In genomic region chr9:57655749-57656148, GRCm38 (mm10) we compare ENCODE assay signal across 8 mouse cellular contexts. TPM values are rescaled to one million over a fixed set of nuclear protein-coding genes. Genes with fewer than 3 reads are reported as not detected.
A peak's percentile ranks its signal among the peaks of the same experiment; 100 is the strongest.
DNase-seq lines count a peak whose midpoint lies in the region; ATAC-seq lines count a peak whose summit lies in the region.

No protein-coding gene starts in this region.

- ATAC-seq in megakaryocyte progenitor cell, adult 5-6 weeks (replicated peaks; ENCODE audit: poor library complexity) = peak; percentile 77

- peak; percentile 97 for DNase-seq in adipocyte (ENCODE audit: low spot score)
- DNase-seq in embryo, embryonic 10 days (ENCODE audit: low spot score) = peak; percentile 98
- DNase-seq in gastrocnemius, postnatal 10 days = peak; percentile 97
- DNase-seq in induced T-regulatory cell, adult 2 months (ENCODE audit: low read depth) = peak; percentile 98
- peak; percentile 79 to 96 for DNase-seq in left cerebral cortex, adult 8-10 months (ENCODE audit: low spot score in 2 of 2)
- peak; percentile 92 to 95 for DNase-seq in right cerebral cortex, postnatal 10 days (ENCODE audit: low spot score in 2 of 2)
- DNase-seq in urinary bladder, postnatal 14 days (ENCODE audit: low spot score) = peak; percentile 96

RNA-seq across cellular contexts. Expression of gene Csk, which starts 2.3 kb away (rescaled TPM):
- 10 to 100 TPM; 19.3 to 31.7 TPM for total RNA-seq in gastrocnemius, postnatal 10 days (2021)
- 10 to 100 TPM; 36.0 to 44.4 (median 41.6) TPM for total RNA-seq in left cerebral cortex, adult 8-10 months (2022)
- 58.6 and 71.3 TPM in 2 replicates for total RNA-seq in megakaryocyte progenitor cell, adult 5-6 weeks (2015)
- 119 and 152 TPM in 2 replicates for total RNA-seq in megakaryocyte progenitor cell, adult 5-6 weeks (2017)

RNA-seq across cellular contexts. Expression of gene Cyp1a2, which starts 27.8 kb away (rescaled TPM):
- under 1 TPM in 1 of 2 experiments, not detected in 1; 0.14 TPM for total RNA-seq in gastrocnemius, postnatal 10 days (2021)
- not detected for total RNA-seq in left cerebral cortex, adult 8-10 months (2022)
- total RNA-seq in megakaryocyte progenitor cell, adult 5-6 weeks (2015) = not detected in 2 replicates
- not detected in 2 replicates for total RNA-seq in megakaryocyte progenitor cell, adult 5-6 weeks (2017)

RNA-seq across cellular contexts. Expression of gene Cyp1a1, which starts 32.0 kb away (rescaled TPM):
- under 1 TPM; 0.09 TPM for total RNA-seq in gastrocnemius, postnatal 10 days (2021)
- total RNA-seq in left cerebral cortex, adult 8-10 months (2022) = under 1 TPM; 0.14 to 0.25 (median 0.19) TPM
- 0.39 TPM in 1 of 2 replicates, not detected in the other for total RNA-seq in megakaryocyte progenitor cell, adult 5-6 weeks (2015)
- total RNA-seq in megakaryocyte progenitor cell, adult 5-6 weeks (2017) = 0.20 TPM in 1 of 2 replicates, not detected in the other

RNA-seq across cellular contexts. Expression of gene Lman1l, which starts 35.2 kb away (rescaled TPM):
- not detected for total RNA-seq in gastrocnemius, postnatal 10 days (2021)
- total RNA-seq in left cerebral cortex, adult 8-10 months (2022) = not detected
- not detected in 2 replicates for total RNA-seq in megakaryocyte progenitor cell, adult 5-6 weeks (2015)
- not detected in 2 replicates for total RNA-seq in megakaryocyte progenitor cell, adult 5-6 weeks (2017)

RNA-seq across cellular contexts. Expression of gene Cplx3, which starts 49.7 kb away (rescaled TPM):
- total RNA-seq in gastrocnemius, postnatal 10 days (2021) = not detected
- 10 to 100 TPM; 15.3 to 21.3 (median 19.1) TPM for total RNA-seq in left cerebral cortex, adult 8-10 months (2022)
- total RNA-seq in megakaryocyte progenitor cell, adult 5-6 weeks (2015) = not detected in 2 replicates
- not detected in 2 replicates for total RNA-seq in megakaryocyte progenitor cell, adult 5-6 weeks (2017)

Comparison
In these comparisons a context has a peak if more than half of its experiments do, and no peak if none do; other contexts are left out.
1. Peak in every context shown above with its lines: DNase-seq and ATAC-seq.